Mouse (Mus musculus) heart, postnatal 0 days (tissue): ENCODE measurements around the gene Scin. TPM values are rescaled to one million over a fixed set of nuclear protein-coding genes. Genes with fewer than 3 reads are reported as not detected.
A peak's percentile ranks its signal among the peaks of the same experiment; 100 is the strongest.

ENCODE experiments used
- ATAC-seq: fragments of 200-750 bp; cut with Nextera tagmentation; 2 replicates; pipeline ENCODE4 v1.8.0; 2017; ENCODE audit warnings: low read depth, moderate number of reproducible peaks, moderate library complexity; ENCODE audit not compliant: insufficient read depth
- DNase-seq: peaks from one replicate; pipeline ENCODE4 v3.0.0-alpha.2; 2016; ENCODE audit warnings: low spot score
- H3K27ac ChIP-seq: fragments of 300-500 bp; sonication (generic); 2 replicates; pipeline ENCODE4 v1.5.1; 2014; ENCODE audit warnings: low read depth, mild to moderate bottlenecking
- H3K27me3 ChIP-seq: fragments of 300-500 bp; sonication (generic); 2 replicates; pipeline ENCODE4 v1.6.1; 2014; ENCODE audit warnings: low read length, mixed read lengths; ENCODE audit not compliant: control insufficient read depth, insufficient read depth
- H3K36me3 ChIP-seq: fragments of 300-500 bp; sonication (generic); replicated peaks from 2 replicates; pipeline ENCODE4 v1.6.1; 2014; ENCODE audit warnings: low read length, mixed read lengths; ENCODE audit not compliant: control insufficient read depth, insufficient read depth
- H3K4me1 ChIP-seq: fragments of 300-500 bp; sonication (generic); 2 replicates; pipeline ENCODE4 v1.6.1; 2014; ENCODE audit warnings: antibody characterized with exemption; ENCODE audit not compliant: control insufficient read depth, insufficient read depth
- H3K4me2 ChIP-seq: fragments of 300-500 bp; sonication (generic); 2 replicates; pipeline ENCODE4 v1.6.1; 2014; ENCODE audit warnings: low read depth, mild to moderate bottlenecking, low read length, moderate library complexity
- H3K4me3 ChIP-seq: fragments of 300-500 bp; sonication (generic); 2 replicates; pipeline ENCODE4 v1.5.1; 2014; ENCODE audit warnings: low read depth, low read length
- H3K9ac ChIP-seq: fragments of 300-500 bp; sonication (generic); replicated peaks from 2 replicates; pipeline ENCODE4 v1.6.1; 2014; ENCODE audit warnings: low read depth, low read length, mixed read lengths
- H3K9me3 ChIP-seq: fragments of 300-500 bp; sonication (generic); replicated peaks from 2 replicates; pipeline ENCODE4 v1.6.1; 2016; ENCODE audit warnings: low read length; ENCODE audit not compliant: control insufficient read depth
- CTCF ChIP-seq: IDR thresholded peaks from 2 replicates; pipeline ENCODE4 v1.5.1; 2016; ENCODE audit warnings: antibody characterized with exemption, control low read depth, low read depth
- EP300 ChIP-seq: IDR thresholded peaks from 2 replicates; pipeline ENCODE4 v1.6.1; 2016; ENCODE audit warnings: antibody characterized with exemption, low read depth
- WGBS: fragments of 180-500 bp; shearing (Covaris S2); extraction: QIAGEN DNeasy Blood & Tissue Kit; methylation state at CpG from one replicate; pipeline ENCODE4 v1.1.7; 2014; 5-methylcytosine and 5-hydroxymethylcytosine counted together
- polyA plus RNA-seq: library from polyadenylated mRNA; unstranded; fragments of >200 nt; fragmentation: Nextera tagmentation; extraction: Ambion mirVana; gene quantifications from 2 replicates; pipeline ENCODE4 v1.2.1, GENCODE M21; 2015
- total RNA-seq: library from RNA; depleted of rRNA; stranded (reverse); fragments of >200 nt; gene quantifications from 2 replicates; pipeline ENCODE4 v1.2.3, GENCODE M21; 2014; ENCODE audit warnings: low replicate concordance

Gene Scin
- total and polyA plus RNA-seq, 2 experiments from 2014 or later: 2.7 TPM

- peak overlapping the region; percentile 95 for H3K4me3 ChIP-seq
- H3K4me1 ChIP-seq: peaks cover 12% of the 10 kb centered on the region; the same call in 1 of the 2 replicates
- H3K27ac ChIP-seq: peak overlapping the region; percentile 97
- H3K4me2 ChIP-seq: peak overlapping the region; percentile 76
- no peaks in the 10 kb centered on the region for H3K36me3 ChIP-seq
- ATAC-seq: no peak
- TF ChIP-seq CTCF (no peak), EP300 (no peak)
- no peaks in the 10 kb centered on the region for H3K9me3 ChIP-seq
- peak overlapping the region; percentile 71 for H3K9ac ChIP-seq
- 2% methylated on average over 11 of the region's 11 CpGs for WGBS
- DNase-seq: no peak
- no peaks in the 10 kb centered on the region for H3K27me3 ChIP-seq
These were observed 97.4 kb downstream of the Scin start for GRCm38 (mm10) chr12:40036666-40037065.

DNA sequence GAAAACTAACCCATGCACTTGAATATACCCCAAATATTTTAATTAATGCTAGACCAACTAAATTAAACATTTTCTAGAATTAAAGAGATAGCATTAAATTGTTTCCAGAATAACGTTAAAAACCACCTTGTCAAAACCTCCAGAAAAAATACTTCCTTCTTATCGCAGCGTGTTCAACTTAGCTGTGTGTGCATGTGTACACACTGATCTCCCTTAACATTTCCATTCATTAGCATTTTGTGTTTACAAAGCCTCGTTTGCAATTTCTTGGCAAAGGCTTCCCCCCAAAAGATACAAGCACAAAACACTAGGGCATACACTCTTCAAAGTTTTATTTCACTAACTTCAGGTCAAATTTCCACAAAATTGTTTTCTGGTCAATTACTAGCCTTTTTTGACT is 98.5 kb downstream of the Scin start:
- Histone ChIP-seq H3K4me2 (peak overlapping the region; percentile 76; the same call in 1 of the 2 replicates), H3K9me3 (no peaks in the 10 kb centered on the region), H3K4me1 (peaks cover 12% of the 10 kb centered on the region; the same call in 1 of the 2 replicates), H3K36me3 (no peaks in the 10 kb centered on the region), H3K4me3 (peak overlapping the region; percentile 95; the same call in 1 of the 2 replicates), H3K27ac (no peak overlapping the region), H3K9ac (no peak overlapping the region), H3K27me3 (no peaks in the 10 kb centered on the region)
- WGBS: 75% methylated on average over 4 of the region's 4 CpGs
- DNase-seq (no peak), ATAC-seq (no peak)
- TF ChIP-seq CTCF (no peak), EP300 (no peak)

DNA sequence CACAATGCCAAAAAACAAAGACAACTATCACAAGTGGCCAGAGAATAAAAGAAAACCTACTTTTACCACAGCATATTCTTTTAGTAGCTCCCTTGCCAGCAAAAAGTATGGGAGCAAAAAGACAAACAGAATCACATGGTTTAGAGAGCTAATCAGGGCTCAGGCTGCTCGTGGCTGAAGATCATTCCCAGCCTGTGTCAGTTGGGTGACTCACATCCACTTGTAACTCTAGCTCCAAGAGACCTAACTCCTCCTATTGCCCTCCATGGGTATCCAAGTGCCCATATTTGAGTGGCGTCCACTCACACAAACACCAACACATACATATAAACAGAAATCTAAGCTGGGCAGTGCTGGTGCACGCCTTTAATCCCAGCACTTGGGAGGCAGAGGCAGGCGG is 104.8 kb downstream of the Scin start:
- ATAC-seq (no peak), DNase-seq (no peak)
- H3K27me3 ChIP-seq: no peaks in the 10 kb centered on the region
- 71% methylated on average over 4 of the region's 4 CpGs for WGBS
- no peak overlapping the region for H3K4me3 ChIP-seq
- peaks cover 6% of the 10 kb centered on the region; the same call in 1 of the 2 replicates for H3K4me1 ChIP-seq
- H3K4me2 ChIP-seq: no peak overlapping the region
- TF ChIP-seq EP300 (no peak), CTCF (no peak)
- H3K36me3 ChIP-seq: no peaks in the 10 kb centered on the region
- no peaks in the 10 kb centered on the region for H3K9me3 ChIP-seq
- no peak overlapping the region for H3K27ac ChIP-seq
- H3K9ac ChIP-seq: no peak overlapping the region

GRCm38 (mm10) chr12:40027846-40028245 is 106.2 kb downstream of the Scin start:
- 92% methylated on average over 3 of the region's 3 CpGs for WGBS
- no peak for ATAC-seq

DNA sequence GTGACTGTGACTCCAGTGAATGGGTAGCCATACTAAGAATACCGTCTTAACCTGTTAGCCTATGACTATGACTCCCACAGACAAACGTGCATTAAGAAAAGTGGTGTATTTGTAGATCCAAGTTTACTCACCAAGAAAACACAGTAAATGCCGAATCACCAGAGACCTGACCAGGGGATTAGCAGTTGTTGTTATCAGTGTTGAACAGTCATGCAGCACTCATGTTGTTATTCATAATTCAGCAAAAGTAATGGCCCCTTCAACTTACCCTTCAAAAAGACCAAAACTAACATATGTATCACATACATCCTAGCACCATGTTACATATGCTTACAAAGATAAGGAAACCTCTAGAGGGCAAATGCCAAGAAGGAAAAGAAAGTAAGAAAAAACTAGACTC is 106.6 kb downstream of the Scin start:
- no peak overlapping the region for H3K27ac ChIP-seq
- TF ChIP-seq EP300 (no peak), CTCF (no peak)
- ATAC-seq (no peak), DNase-seq (no peak)
- H3K27me3 ChIP-seq: no peaks in the 10 kb centered on the region
- H3K4me1 ChIP-seq: peaks cover 9% of the 10 kb centered on the region; the same call in 1 of the 2 replicates
- H3K9me3 ChIP-seq: no peaks in the 10 kb centered on the region
- no peaks in the 10 kb centered on the region for H3K36me3 ChIP-seq
- no peak overlapping the region for H3K4me3 ChIP-seq
- WGBS: 76% methylated on average over 3 of the region's 3 CpGs
- H3K4me2 ChIP-seq: no peak overlapping the region
- H3K9ac ChIP-seq: no peak overlapping the region

More at GRCm38 (mm10) chr12:40027846-40028245, 106.2 kb downstream of the Scin start:
- TF ChIP-seq EP300 (no peak), CTCF (no peak)
- Histone ChIP-seq H3K27ac (no peak overlapping the region), H3K9ac (no peak overlapping the region), H3K9me3 (no peaks in the 10 kb centered on the region), H3K4me1 (peaks cover 9% of the 10 kb centered on the region; the same call in 1 of the 2 replicates), H3K4me3 (no peak overlapping the region), H3K4me2 (no peak overlapping the region), H3K27me3 (no peaks in the 10 kb centered on the region), H3K36me3 (no peaks in the 10 kb centered on the region)
- DNase-seq: no peak

GRCm38 (mm10) chr12:40023918-40024317 is 110.1 kb downstream of the Scin start:
- H3K4me2 ChIP-seq: no peak overlapping the region
- no peaks in the 10 kb centered on the region for H3K27me3 ChIP-seq
- no peak overlapping the region for H3K27ac ChIP-seq
- DNase-seq (no peak), ATAC-seq (no peak)
- no peak for TF ChIP-seq CTCF
- no peak for TF ChIP-seq EP300
- no peak overlapping the region for H3K4me3 ChIP-seq
- H3K9me3 ChIP-seq: no peaks in the 10 kb centered on the region
- 51% methylated on average over 2 of the region's 2 CpGs for WGBS
- H3K9ac ChIP-seq: no peak overlapping the region
- no peaks in the 10 kb centered on the region for H3K36me3 ChIP-seq
- peaks cover 9% of the 10 kb centered on the region; the same call in 1 of the 2 replicates for H3K4me1 ChIP-seq
